Mouse (Mus musculus): ENCODE data around the gene Grid2. TPM values are rescaled to one million over a fixed set of nuclear protein-coding genes. Genes with fewer than 3 reads are reported as not detected.

Grid2 gene
- polyA plus RNA-seq, 1 experiment, result 0.04 TPM

GRCm38 (mm10) chr6:63432751-63433150, 177.1 kb downstream of the Grid2 start:
- no peaks in the 10 kb centered on the region for H3K4me1 ChIP-seq (replicated peaks; ENCODE audit: control insufficient read depth, insufficient read depth, low read length)
- H3K27ac ChIP-seq (ENCODE audit: control insufficient read depth, insufficient read depth, low read length), result no peak overlapping the region
- H3K36me3 ChIP-seq (ENCODE audit: control insufficient read depth, insufficient read depth, low read length), result no peaks in the 10 kb centered on the region
- DNase-seq, result no peak
- no peak overlapping the region for H3K4me3 ChIP-seq (ENCODE audit: control insufficient read depth, insufficient read depth, low read length)
- H3K27me3 ChIP-seq (ENCODE audit: control insufficient read depth, insufficient read depth, low read length), result no peaks in the 10 kb centered on the region
- no peak for TF ChIP-seq CTCF (IDR thresholded peaks at IDR 0.05; ENCODE audit: borderline replicate concordance, control insufficient read depth, extremely low read depth, insufficient read depth, low read length, poor library complexity)
- TF ChIP-seq POLR2A (IDR thresholded peaks at IDR 0.05; ENCODE audit: control insufficient read depth, extremely low read depth, insufficient read depth, low read length, poor library complexity), result no peak
- WGBS, result 86% methylated on average over 2 of the region's 2 CpGs

- 68% methylated on average over 2 of the region's 2 CpGs for WGBS
- H3K4me3 ChIP-seq (ENCODE audit: control insufficient read depth, insufficient read depth, low read length), result no peak overlapping the region
- no peaks in the 10 kb centered on the region for H3K4me1 ChIP-seq (replicated peaks; ENCODE audit: control insufficient read depth, insufficient read depth, low read length)
- H3K27me3 ChIP-seq (ENCODE audit: control insufficient read depth, insufficient read depth, low read length), result no peaks in the 10 kb centered on the region
- TF ChIP-seq POLR2A (IDR thresholded peaks at IDR 0.05; ENCODE audit: control insufficient read depth, extremely low read depth, insufficient read depth, low read length, poor library complexity), result no peak
- no peak for TF ChIP-seq CTCF (IDR thresholded peaks at IDR 0.05; ENCODE audit: borderline replicate concordance, control insufficient read depth, extremely low read depth, insufficient read depth, low read length, poor library complexity)
- DNase-seq, result no peak
- no peak overlapping the region for H3K27ac ChIP-seq (ENCODE audit: control insufficient read depth, insufficient read depth, low read length)
- no peaks in the 10 kb centered on the region for H3K36me3 ChIP-seq (ENCODE audit: control insufficient read depth, insufficient read depth, low read length)
Observed at GRCm38 (mm10) chr6:63448175-63448574, 192.5 kb downstream of the Grid2 start.

GRCm38 (mm10) chr6:63482141-63482540, 226.5 kb downstream of the Grid2 start:
- no peak for DNase-seq
- no peak overlapping the region for H3K27ac ChIP-seq (ENCODE audit: control insufficient read depth, insufficient read depth, low read length)
- H3K36me3 ChIP-seq (ENCODE audit: control insufficient read depth, insufficient read depth, low read length), result no peaks in the 10 kb centered on the region
- H3K4me3 ChIP-seq (ENCODE audit: control insufficient read depth, insufficient read depth, low read length), result no peak overlapping the region
- TF ChIP-seq CTCF (IDR thresholded peaks at IDR 0.05; ENCODE audit: borderline replicate concordance, control insufficient read depth, extremely low read depth, insufficient read depth, low read length, poor library complexity) (no peak), POLR2A (IDR thresholded peaks at IDR 0.05; ENCODE audit: control insufficient read depth, extremely low read depth, insufficient read depth, low read length, poor library complexity) (no peak)
- no peaks in the 10 kb centered on the region for H3K4me1 ChIP-seq (replicated peaks; ENCODE audit: control insufficient read depth, insufficient read depth, low read length)
- WGBS, result 93% methylated on average over 1 of the region's 1 CpGs
- no peaks in the 10 kb centered on the region for H3K27me3 ChIP-seq (ENCODE audit: control insufficient read depth, insufficient read depth, low read length)

GRCm38 (mm10) chr6:63515016-63515415, 259.3 kb downstream of the Grid2 start:
- Histone ChIP-seq H3K4me1 (replicated peaks; ENCODE audit: control insufficient read depth, insufficient read depth, low read length) (no peaks in the 10 kb centered on the region), H3K27me3 (ENCODE audit: control insufficient read depth, insufficient read depth, low read length) (no peaks in the 10 kb centered on the region), H3K27ac (ENCODE audit: control insufficient read depth, insufficient read depth, low read length) (no peak overlapping the region), H3K36me3 (ENCODE audit: control insufficient read depth, insufficient read depth, low read length) (no peaks in the 10 kb centered on the region), H3K4me3 (ENCODE audit: control insufficient read depth, insufficient read depth, low read length) (no peak overlapping the region)
- WGBS, result 97% methylated on average over 1 of the region's 1 CpGs
- TF ChIP-seq CTCF (IDR thresholded peaks at IDR 0.05; ENCODE audit: borderline replicate concordance, control insufficient read depth, extremely low read depth, insufficient read depth, low read length, poor library complexity) (no peak), POLR2A (IDR thresholded peaks at IDR 0.05; ENCODE audit: control insufficient read depth, extremely low read depth, insufficient read depth, low read length, poor library complexity) (no peak)
- DNase-seq, result no peak

- H3K36me3 ChIP-seq (ENCODE audit: control insufficient read depth, insufficient read depth, low read length), result no peaks in the 10 kb centered on the region
- no peak overlapping the region for H3K27ac ChIP-seq (ENCODE audit: control insufficient read depth, insufficient read depth, low read length)
- 81% methylated on average over 6 of the region's 6 CpGs for WGBS
- H3K4me3 ChIP-seq (ENCODE audit: control insufficient read depth, insufficient read depth, low read length), result no peak overlapping the region
- no peak for DNase-seq
- TF ChIP-seq CTCF (IDR thresholded peaks at IDR 0.05; ENCODE audit: borderline replicate concordance, control insufficient read depth, extremely low read depth, insufficient read depth, low read length, poor library complexity), result no peak
- no peak for TF ChIP-seq POLR2A (IDR thresholded peaks at IDR 0.05; ENCODE audit: control insufficient read depth, extremely low read depth, insufficient read depth, low read length, poor library complexity)
- H3K4me1 ChIP-seq (replicated peaks; ENCODE audit: control insufficient read depth, insufficient read depth, low read length), result no peaks in the 10 kb centered on the region
- H3K27me3 ChIP-seq (ENCODE audit: control insufficient read depth, insufficient read depth, low read length), result no peaks in the 10 kb centered on the region
Observed at GRCm38 (mm10) chr6:63515957-63516356, 260.3 kb downstream of the Grid2 start.

GRCm38 (mm10) chr6:63531751-63532150, 276.1 kb downstream of the Grid2 start:
- DNase-seq, result no peak

GRCm38 (mm10) chr6:63532901-63533300, 277.2 kb downstream of the Grid2 start:
- H3K4me1 ChIP-seq (replicated peaks; ENCODE audit: control insufficient read depth, insufficient read depth, low read length), result no peaks in the 10 kb centered on the region
- H3K27ac ChIP-seq (ENCODE audit: control insufficient read depth, insufficient read depth, low read length), result no peak overlapping the region
- H3K36me3 ChIP-seq (ENCODE audit: control insufficient read depth, insufficient read depth, low read length), result no peaks in the 10 kb centered on the region
- TF ChIP-seq CTCF (IDR thresholded peaks at IDR 0.05; ENCODE audit: borderline replicate concordance, control insufficient read depth, extremely low read depth, insufficient read depth, low read length, poor library complexity) (no peak), POLR2A (IDR thresholded peaks at IDR 0.05; ENCODE audit: control insufficient read depth, extremely low read depth, insufficient read depth, low read length, poor library complexity) (no peak)
- no peaks in the 10 kb centered on the region for H3K27me3 ChIP-seq (ENCODE audit: control insufficient read depth, insufficient read depth, low read length)
- no peak for DNase-seq
- no peak overlapping the region for H3K4me3 ChIP-seq (ENCODE audit: control insufficient read depth, insufficient read depth, low read length)

More at GRCm38 (mm10) chr6:63531751-63532150, 276.1 kb downstream of the Grid2 start:
- TF ChIP-seq POLR2A (IDR thresholded peaks at IDR 0.05; ENCODE audit: control insufficient read depth, extremely low read depth, insufficient read depth, low read length, poor library complexity) (no peak), CTCF (IDR thresholded peaks at IDR 0.05; ENCODE audit: borderline replicate concordance, control insufficient read depth, extremely low read depth, insufficient read depth, low read length, poor library complexity) (no peak)
- Histone ChIP-seq H3K27me3 (ENCODE audit: control insufficient read depth, insufficient read depth, low read length) (no peaks in the 10 kb centered on the region), H3K36me3 (ENCODE audit: control insufficient read depth, insufficient read depth, low read length) (no peaks in the 10 kb centered on the region), H3K27ac (ENCODE audit: control insufficient read depth, insufficient read depth, low read length) (no peak overlapping the region), H3K4me1 (replicated peaks; ENCODE audit: control insufficient read depth, insufficient read depth, low read length) (no peaks in the 10 kb centered on the region), H3K4me3 (ENCODE audit: control insufficient read depth, insufficient read depth, low read length) (no peak overlapping the region)
- WGBS, result 84% methylated on average over 2 of the region's 2 CpGs
